Mouse (Mus musculus): ENCODE results near the gene Asb11.

GRCm38 (mm10) chrX:164505709-164506498 is 69.1 kb downstream of the Asb11 start, which contains the start of gene Asb9:
- no peak for TF ChIP-seq CTCF (IDR thresholded peaks at IDR 0.05; ENCODE audit: low read depth)
- no peak for TF ChIP-seq EP300 (optimal IDR thresholded peaks at IDR 0.05)

All from stomach, postnatal 0 days (tissue).